Mouse (Mus musculus) heart, embryonic 13.5 days (tissue): ENCODE results near the gene Mylk. TPM values are rescaled to one million over a fixed set of nuclear protein-coding genes. Genes with fewer than 3 reads are reported as not detected.
A peak's percentile ranks its signal among the peaks of the same experiment; 100 is the strongest.

ENCODE experiments used
- ATAC-seq: fragments of 200-750 bp; cut with Nextera tagmentation; 2 replicates; pipeline ENCODE4 v1.8.0; 2017; ENCODE audit warnings: moderate TSS enrichment; ENCODE audit not compliant: insufficient number of reproducible peaks, low FRiP score, low TSS enrichment; ENCODE audit errors: extremely low read depth
- H3K27ac ChIP-seq: fragments of 300-500 bp; sonication (generic); replicated peaks from 2 replicates; pipeline ENCODE4 v1.5.1; 2015; ENCODE audit warnings: moderate library complexity, mild to moderate bottlenecking, inconsistent platforms
- H3K27me3 ChIP-seq: fragments of 300-500 bp; sonication (generic); replicated peaks from 2 replicates; pipeline ENCODE4 v1.6.1; 2015; ENCODE audit warnings: mild to moderate bottlenecking, inconsistent platforms
- H3K36me3 ChIP-seq: fragments of 300-500 bp; sonication (generic); 2 replicates; pipeline ENCODE4 v1.6.1; 2015; ENCODE audit warnings: mild to moderate bottlenecking, inconsistent platforms
- H3K4me1 ChIP-seq: fragments of 300-500 bp; sonication (generic); 2 replicates; pipeline ENCODE4 v1.6.1; 2015; ENCODE audit warnings: inconsistent platforms
- H3K4me2 ChIP-seq: fragments of 300-500 bp; sonication (generic); 2 replicates; pipeline ENCODE4 v1.6.1; 2015; ENCODE audit warnings: inconsistent platforms, mild to moderate bottlenecking, moderate library complexity
- H3K4me3 ChIP-seq: fragments of 300-500 bp; sonication (generic); 2 replicates; pipeline ENCODE4 v1.5.1; 2015; ENCODE audit warnings: moderate library complexity, mild to moderate bottlenecking, inconsistent platforms
- H3K9ac ChIP-seq: fragments of 300-500 bp; sonication (generic); 2 replicates; pipeline ENCODE4 v1.6.1; 2015; ENCODE audit warnings: inconsistent platforms, mild to moderate bottlenecking, moderate library complexity
- H3K9me3 ChIP-seq: fragments of 300-500 bp; sonication (generic); 2 replicates; pipeline ENCODE4 v1.6.1; 2016; ENCODE audit warnings: inconsistent platforms
- WGBS: fragments of 180-500 bp; shearing (Covaris S2); methylation state at CpG from one replicate; pipeline ENCODE4 v1.1.7; 2015; ENCODE audit warnings: mixed read lengths; 5-methylcytosine and 5-hydroxymethylcytosine counted together
- polyA plus RNA-seq: library from polyadenylated mRNA; unstranded; fragments of >200 nt; fragmentation: Nextera tagmentation; extraction: Ambion mirVana; gene quantifications from 2 replicates; pipeline ENCODE4 v1.2.1, GENCODE M21; 2015

The Mylk gene
- polyA plus RNA-seq, 1 experiment from 2014 or later, result 9.1 TPM

DNA sequence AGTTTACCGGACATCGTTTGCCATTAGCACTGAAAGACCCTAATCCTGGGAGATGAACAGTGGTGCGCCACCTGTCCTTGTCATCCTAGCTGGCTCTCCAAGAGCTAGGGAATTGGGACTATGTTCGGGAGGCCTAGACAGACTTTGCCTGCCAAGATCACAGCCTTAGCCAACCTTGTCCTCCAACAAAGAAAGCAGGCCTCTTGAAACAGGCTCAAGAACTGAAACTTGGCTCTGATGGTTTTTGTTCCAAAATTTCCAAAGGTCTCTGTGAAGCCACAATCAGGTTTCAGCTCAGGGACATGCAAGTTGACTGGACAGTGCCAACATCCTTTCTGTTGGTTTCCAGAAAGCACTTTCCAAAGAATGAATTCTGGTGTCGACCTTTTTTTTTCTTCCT, 247.8 kb downstream of the Mylk start:
- ATAC-seq, result no peak
- no peaks in the 10 kb centered on the region for H3K27me3 ChIP-seq
- WGBS, result 84% methylated on average over 5 of the region's 5 CpGs
- H3K36me3 ChIP-seq, result no peaks in the 10 kb centered on the region
- H3K4me1 ChIP-seq, result peaks cover 25% of the 10 kb centered on the region
- no peaks in the 10 kb centered on the region for H3K9me3 ChIP-seq
- no peak overlapping the region for H3K27ac ChIP-seq
- H3K4me3 ChIP-seq, result no peak overlapping the region
- H3K9ac ChIP-seq, result no peak overlapping the region
- no peak overlapping the region for H3K4me2 ChIP-seq

DNA sequence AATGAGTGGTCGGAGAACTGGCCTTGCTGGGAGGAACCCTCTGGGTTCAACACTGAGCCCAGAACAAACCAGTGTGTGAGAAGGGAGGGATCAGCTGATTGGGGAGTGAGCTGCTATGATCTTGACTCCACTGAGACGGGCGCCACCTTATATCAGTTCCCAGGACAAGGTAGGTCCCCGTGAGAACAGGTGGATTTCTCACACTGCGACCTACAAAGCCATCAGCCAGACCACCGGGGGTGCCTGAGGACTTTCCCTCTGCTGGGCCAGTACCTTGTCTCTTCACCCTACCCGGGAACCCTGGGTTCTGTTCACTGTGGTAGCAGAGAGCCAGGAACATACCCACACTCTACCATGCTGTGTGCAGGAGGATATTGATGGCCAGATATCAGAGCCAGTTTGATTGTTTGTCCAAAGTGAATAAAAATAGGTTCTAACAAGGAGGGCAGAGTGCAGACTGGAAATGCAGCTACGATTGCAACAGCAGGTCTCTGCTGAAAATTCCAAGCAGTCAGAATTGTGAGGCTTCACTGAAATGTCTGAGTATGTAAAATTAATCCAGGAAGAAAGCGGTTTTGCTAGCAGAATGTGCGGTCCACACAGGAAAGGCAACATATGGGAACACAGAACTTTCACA, 248.8 kb downstream of the Mylk start:
- H3K36me3 ChIP-seq, result no peaks in the 10 kb centered on the region
- H3K27ac ChIP-seq, result no peak overlapping the region
- 76% methylated on average over 10 of the region's 10 CpGs for WGBS
- H3K27me3 ChIP-seq, result no peaks in the 10 kb centered on the region
- no peak overlapping the region for H3K9ac ChIP-seq
- H3K4me1 ChIP-seq, result peaks cover 28% of the 10 kb centered on the region
- H3K4me2 ChIP-seq, result no peak overlapping the region
- ATAC-seq, result no peak
- H3K4me3 ChIP-seq, result no peak overlapping the region
- no peaks in the 10 kb centered on the region for H3K9me3 ChIP-seq

DNA sequence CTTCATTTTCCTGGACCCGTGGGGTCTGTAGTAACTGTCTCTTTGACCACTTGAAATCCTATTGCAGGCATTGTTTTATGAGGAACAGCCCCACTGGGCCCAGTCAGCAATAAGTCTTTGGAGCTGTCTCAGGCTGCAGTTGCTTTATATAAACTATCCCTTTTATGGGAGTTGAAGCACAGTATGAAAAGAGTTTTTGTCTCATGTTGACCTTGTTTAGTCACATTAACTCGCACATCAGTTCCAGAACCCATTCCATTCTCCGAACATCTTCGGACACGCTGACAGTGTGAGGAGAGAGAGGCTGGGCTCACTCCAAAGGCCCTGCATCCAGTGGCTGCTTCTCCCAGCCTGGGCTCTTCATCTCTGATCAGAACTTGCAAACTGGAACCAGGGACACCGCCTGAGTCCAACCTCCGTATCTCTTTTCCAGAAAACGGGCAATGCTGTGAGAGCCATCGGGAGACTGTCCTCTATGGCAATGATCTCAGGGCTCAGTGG, 249.7 kb downstream of the Mylk start:
- H3K4me1 ChIP-seq, result peaks cover 28% of the 10 kb centered on the region
- no peak overlapping the region for H3K4me3 ChIP-seq
- no peaks in the 10 kb centered on the region for H3K36me3 ChIP-seq
- no peaks in the 10 kb centered on the region for H3K27me3 ChIP-seq
- 76% methylated on average over 9 of the region's 9 CpGs for WGBS
- no peak overlapping the region for H3K27ac ChIP-seq
- no peak overlapping the region for H3K4me2 ChIP-seq
- no peak for ATAC-seq
- no peaks in the 10 kb centered on the region for H3K9me3 ChIP-seq
- H3K9ac ChIP-seq, result no peak overlapping the region

DNA sequence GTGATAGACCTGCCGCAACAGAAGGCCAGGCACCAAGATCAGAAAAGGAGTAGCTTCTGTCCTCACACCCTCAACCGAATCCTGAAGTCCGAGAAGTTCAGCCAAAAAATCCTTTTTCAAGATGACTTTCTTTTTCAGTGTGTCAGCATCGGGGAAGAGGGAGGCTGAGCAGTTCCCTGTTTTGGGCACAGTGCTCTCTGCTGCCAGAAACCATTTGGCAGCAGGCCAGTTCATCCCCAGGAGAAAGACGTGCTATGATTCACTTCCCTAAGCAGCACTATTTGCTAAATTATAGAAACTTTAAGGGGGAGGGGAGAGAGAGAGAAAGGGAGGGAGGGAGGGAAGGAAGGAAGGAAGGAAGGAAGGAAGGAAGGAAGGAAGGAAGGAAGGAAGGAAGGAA, 251.1 kb downstream of the Mylk start:
- no peaks in the 10 kb centered on the region for H3K27me3 ChIP-seq
- 0 out of 2 replicates have a peak overlapping the region, but pooled peaks have one; percentile 10 for H3K9ac ChIP-seq
- H3K36me3 ChIP-seq, result no peaks in the 10 kb centered on the region
- H3K4me3 ChIP-seq, result no peak overlapping the region
- peaks cover 36% of the 10 kb centered on the region for H3K4me1 ChIP-seq
- H3K4me2 ChIP-seq, result peak overlapping the region; percentile 9; the same call in 1 of the 2 replicates
- no peaks in the 10 kb centered on the region for H3K9me3 ChIP-seq
- peak overlapping the region; percentile 45; the same call in 1 of the 2 replicates for H3K27ac ChIP-seq
- ATAC-seq, result no peak
- 31% methylated on average over 5 of the region's 5 CpGs for WGBS

DNA sequence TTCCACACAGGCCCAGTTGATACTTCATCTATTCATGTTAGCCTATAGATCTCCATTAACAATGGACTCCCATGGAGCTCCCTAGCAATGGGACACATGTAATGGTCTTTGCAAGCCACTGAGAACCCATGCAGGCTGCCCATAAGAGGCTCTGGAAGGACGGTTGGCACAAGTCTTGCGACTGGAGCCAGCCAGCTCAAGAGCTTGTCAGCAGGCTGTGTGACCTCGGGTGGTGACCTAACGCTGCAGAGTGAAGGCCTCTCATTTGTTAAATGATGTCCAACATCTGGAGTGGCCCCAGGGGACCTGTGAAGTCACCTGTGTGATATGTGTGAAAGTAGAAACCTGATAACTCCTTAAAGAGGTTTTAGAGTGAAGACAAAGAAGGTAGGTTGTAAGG, 252.0 kb downstream of the Mylk start:
- Histone ChIP-seq H3K9ac (no peak overlapping the region), H3K4me3 (no peak overlapping the region), H3K36me3 (no peaks in the 10 kb centered on the region), H3K4me2 (no peak overlapping the region), H3K9me3 (no peaks in the 10 kb centered on the region), H3K27me3 (peaks cover 2% of the 10 kb centered on the region; the same call in 1 of the 2 replicates), H3K4me1 (peaks cover 37% of the 10 kb centered on the region), H3K27ac (no peak overlapping the region)
- 54% methylated on average over 4 of the region's 4 CpGs for WGBS
- no peak for ATAC-seq

DNA sequence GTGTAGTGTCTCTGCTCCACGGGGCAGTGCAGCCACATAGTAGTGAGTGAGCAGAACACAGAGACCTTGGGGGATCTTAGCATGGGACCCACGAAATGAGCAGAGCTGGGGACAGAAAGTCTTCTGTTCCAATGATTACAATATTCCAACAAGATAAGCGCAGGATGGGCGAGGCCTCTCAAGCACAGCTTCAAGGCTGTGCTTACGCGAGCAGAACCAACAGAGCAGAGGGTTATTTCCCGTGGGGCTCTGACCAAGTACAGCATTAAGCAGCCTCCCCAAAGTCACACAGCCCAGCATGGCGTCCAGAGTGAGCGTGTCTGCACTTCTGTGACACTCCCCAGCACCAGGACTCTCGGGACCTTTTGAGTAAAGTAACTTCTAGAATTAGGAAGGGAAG, 252.6 kb downstream of the Mylk start:
- no peaks in the 10 kb centered on the region for H3K9me3 ChIP-seq
- no peak overlapping the region for H3K27ac ChIP-seq
- no peak overlapping the region for H3K4me2 ChIP-seq
- H3K9ac ChIP-seq, result no peak overlapping the region
- H3K36me3 ChIP-seq, result no peaks in the 10 kb centered on the region
- no peak for ATAC-seq
- H3K4me3 ChIP-seq, result no peak overlapping the region
- 65% methylated on average over 10 of the region's 10 CpGs for WGBS
- H3K4me1 ChIP-seq, result peaks cover 37% of the 10 kb centered on the region
- H3K27me3 ChIP-seq, result peaks cover 6% of the 10 kb centered on the region; the same call in 1 of the 2 replicates

DNA sequence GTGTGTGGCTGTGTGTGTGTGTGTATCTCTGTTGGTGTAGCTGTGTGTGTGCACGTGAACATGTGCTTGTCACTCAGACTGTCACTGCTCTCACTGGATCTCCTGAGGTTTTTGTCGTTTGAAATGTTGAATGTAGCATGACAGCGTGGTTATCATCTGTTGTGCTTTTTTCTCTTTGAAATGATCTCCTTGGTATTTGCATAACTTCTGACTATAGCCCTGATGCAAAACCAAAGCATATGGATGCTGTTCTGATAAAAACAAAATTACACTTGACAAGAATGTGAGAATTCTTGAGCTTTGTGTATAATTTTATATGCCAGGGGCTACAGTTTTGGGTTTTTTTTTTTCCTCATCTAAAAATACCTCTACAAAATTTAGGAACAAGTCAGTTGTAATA, 254.0 kb downstream of the Mylk start:
- Histone ChIP-seq H3K4me2 (no peak overlapping the region), H3K9me3 (no peaks in the 10 kb centered on the region), H3K36me3 (no peaks in the 10 kb centered on the region), H3K27ac (no peak overlapping the region), H3K27me3 (peaks cover 6% of the 10 kb centered on the region; the same call in 1 of the 2 replicates), H3K4me1 (peaks cover 37% of the 10 kb centered on the region), H3K4me3 (no peak overlapping the region), H3K9ac (no peak overlapping the region)
- no peak for ATAC-seq
- WGBS, result 77% methylated on average over 3 of the region's 3 CpGs

DNA sequence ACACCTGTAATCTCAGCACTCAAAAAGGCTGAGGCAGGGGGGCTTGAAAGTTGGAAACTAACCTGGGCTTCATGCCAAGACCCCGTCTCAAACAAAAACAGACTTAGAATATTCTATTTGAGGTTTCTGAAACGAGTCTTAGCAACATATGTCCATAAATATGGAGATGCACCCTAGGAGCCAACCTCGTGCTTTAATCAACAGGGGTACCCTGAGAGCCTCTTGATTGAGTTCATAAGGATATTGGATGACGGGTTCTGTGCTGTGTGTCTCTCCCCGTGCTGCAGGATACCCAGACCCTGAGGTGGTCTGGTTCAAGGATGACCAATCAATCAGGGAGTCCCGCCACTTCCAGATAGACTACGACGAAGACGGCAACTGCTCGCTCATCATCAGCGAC, 255.0 kb downstream of the Mylk start:
- H3K9ac ChIP-seq, result no peak overlapping the region
- no peak overlapping the region for H3K27ac ChIP-seq
- no peak overlapping the region for H3K4me3 ChIP-seq
- peak overlapping the region; percentile 60 for H3K4me2 ChIP-seq
- H3K36me3 ChIP-seq, result no peaks in the 10 kb centered on the region
- 40% methylated on average over 11 of the region's 11 CpGs for WGBS
- no peak for ATAC-seq
- no peaks in the 10 kb centered on the region for H3K9me3 ChIP-seq
- H3K27me3 ChIP-seq, result peaks cover 6% of the 10 kb centered on the region; the same call in 1 of the 2 replicates
- H3K4me1 ChIP-seq, result peaks cover 37% of the 10 kb centered on the region

DNA sequence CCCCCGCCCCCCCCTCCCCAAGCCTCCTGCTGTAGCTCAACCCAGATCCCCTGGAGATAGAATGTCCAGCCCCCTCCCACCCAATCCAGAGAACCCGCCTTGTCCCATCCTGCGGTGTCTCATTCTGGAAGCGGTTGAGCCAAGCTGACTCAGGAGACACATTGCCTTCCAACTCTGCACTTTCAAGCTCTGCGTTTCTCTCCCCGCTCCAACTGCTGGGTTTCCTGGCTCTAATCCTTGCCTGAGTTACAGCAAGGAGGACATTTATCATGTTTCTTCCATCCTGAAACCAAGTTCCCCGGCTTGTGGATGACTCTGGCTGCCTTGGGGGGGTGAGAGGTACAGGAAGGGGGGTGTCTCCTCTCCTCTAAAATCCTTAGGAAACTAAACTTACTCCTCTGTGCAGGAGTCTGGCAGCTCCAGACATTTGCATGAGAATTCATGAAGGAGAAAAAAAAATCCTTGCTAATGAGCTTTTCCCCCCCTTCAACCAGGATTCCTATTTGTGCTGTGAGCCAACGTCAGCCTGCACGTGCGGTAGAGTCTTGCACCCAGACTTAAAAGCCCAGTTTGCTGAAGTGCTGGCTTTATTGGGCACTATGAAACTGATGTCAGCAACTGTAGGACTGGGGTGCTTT, 256.0 kb downstream of the Mylk start:
- peaks cover 6% of the 10 kb centered on the region; the same call in 1 of the 2 replicates for H3K27me3 ChIP-seq
- WGBS, result 8% methylated on average over 10 of the region's 10 CpGs
- peak overlapping the region; percentile 24 for H3K4me3 ChIP-seq
- H3K4me2 ChIP-seq, result peak overlapping the region; percentile 60
- peaks cover 31% of the 10 kb centered on the region for H3K4me1 ChIP-seq
- ATAC-seq, result no peak
- H3K9ac ChIP-seq, result peak overlapping the region; percentile 71
- no peaks in the 10 kb centered on the region for H3K9me3 ChIP-seq
- H3K36me3 ChIP-seq, result no peaks in the 10 kb centered on the region
- no peak overlapping the region for H3K27ac ChIP-seq

DNA sequence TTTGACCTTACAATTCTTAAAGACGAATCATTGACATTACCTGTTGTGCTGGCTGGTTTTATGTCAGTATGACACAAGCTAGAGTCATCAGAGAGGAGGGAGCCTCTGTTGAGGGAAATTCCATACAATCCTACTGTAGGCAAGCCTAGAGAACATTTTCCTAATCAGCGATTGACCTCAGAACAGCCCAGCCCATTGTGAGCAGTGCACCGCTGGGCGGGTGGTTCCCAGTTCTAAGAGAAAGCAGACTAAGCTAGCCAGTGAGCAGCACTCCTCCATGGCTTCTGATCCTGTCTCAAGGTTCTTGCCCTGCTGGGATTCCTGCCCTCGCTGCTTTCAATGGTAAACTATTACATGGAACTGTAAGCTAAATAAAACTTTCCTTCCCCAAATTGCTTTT, 259.3 kb downstream of the Mylk start:
- WGBS, result 66% methylated on average over 5 of the region's 5 CpGs
- no peak overlapping the region for H3K4me2 ChIP-seq

DNA sequence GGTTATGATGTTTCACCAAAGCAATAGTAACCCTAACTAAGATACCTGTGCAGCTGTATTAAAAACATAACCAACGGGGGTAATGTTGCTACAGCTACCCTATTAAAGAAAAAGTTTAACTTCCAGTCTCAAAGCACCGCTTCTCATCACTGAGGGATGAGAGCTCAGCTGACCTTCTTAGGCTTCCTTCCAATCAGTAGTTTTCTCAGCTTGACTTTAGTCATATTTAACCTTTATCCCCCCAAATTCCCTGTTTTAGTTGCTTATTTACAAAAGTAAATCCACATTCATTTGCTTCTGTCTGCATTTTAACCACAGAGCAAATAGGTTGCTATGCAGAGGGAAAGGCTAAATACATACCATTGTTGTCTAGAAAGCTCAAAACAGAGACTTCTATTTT, 259.7 kb downstream of the Mylk start:
- Histone ChIP-seq H3K4me1 (peaks cover 12% of the 10 kb centered on the region), H3K27me3 (peaks cover 7% of the 10 kb centered on the region; the same call in 1 of the 2 replicates), H3K4me2 (no peak overlapping the region), H3K9ac (no peak overlapping the region), H3K36me3 (no peaks in the 10 kb centered on the region), H3K4me3 (no peak overlapping the region), H3K27ac (no peak overlapping the region), H3K9me3 (no peaks in the 10 kb centered on the region)
- ATAC-seq, result no peak
- whole genome bisulfite sequencing, result 63% methylated on average over 2 of the region's 2 CpGs

More for the DNA sequence above, 259.3 kb downstream of the Mylk start:
- ATAC-seq, result no peak
- Histone ChIP-seq H3K27ac (no peak overlapping the region), H3K9me3 (no peaks in the 10 kb centered on the region), H3K4me3 (no peak overlapping the region), H3K27me3 (peaks cover 6% of the 10 kb centered on the region; the same call in 1 of the 2 replicates), H3K9ac (no peak overlapping the region), H3K4me1 (peaks cover 12% of the 10 kb centered on the region), H3K36me3 (no peaks in the 10 kb centered on the region)
